Mouse (Mus musculus): ENCODE measurements around the gene Slc25a19. TPM values are rescaled to one million over a fixed set of nuclear protein-coding genes. Genes with fewer than 3 reads are reported as not detected.

Slc25a19 gene
- total RNA-seq, 2 experiments from 2014 or later = 56.8 to 60.1 TPM

Other genes starting within 250 kb of the Slc25a19 start
- 10 to 100 TPM; 20.6 to 23.1 TPM for gene Cdr2l, start 246.4 kb downstream of the Slc25a19 start, total RNA-seq (2021)
- 100 to 1,000 TPM; 115 to 119 TPM for gene Mrpl58, start 224.5 kb downstream of the Slc25a19 start, total RNA-seq (2021)
- 100 to 1,000 TPM; 417 to 474 TPM for gene Atp5h, start 208.3 kb downstream of the Slc25a19 start, total RNA-seq (2021)
- 10 to 100 TPM; 72.0 to 79.2 TPM for gene Kctd2, start 208.2 kb downstream of the Slc25a19 start, total RNA-seq (2021)
- gene Trim80, start 187.8 kb downstream of the Slc25a19 start, total RNA-seq (2021) = not detected
- gene Slc16a5, start 165.8 kb downstream of the Slc25a19 start, total RNA-seq (2021) = not detected
- gene Armc7, start 152.6 kb downstream of the Slc25a19 start, total RNA-seq (2021) = 10 to 100 TPM; 13.0 to 13.5 TPM
- 10 to 100 TPM; 61.0 to 69.8 TPM for gene Nt5c, start 136.4 kb downstream of the Slc25a19 start, total RNA-seq (2021)
- gene Jpt1, start 113.9 kb downstream of the Slc25a19 start, total RNA-seq (2021) = 100 to 1,000 TPM; 143 to 159 TPM
- gene Sumo2, start 92.0 kb downstream of the Slc25a19 start, total RNA-seq (2021) = 100 to 1,000 TPM; 291 to 294 TPM
- 10 to 100 TPM; 41.6 to 49.9 TPM for gene Nup85, start 63.9 kb downstream of the Slc25a19 start, total RNA-seq (2021)
- 10 to 100 TPM; 49.8 to 57.9 TPM for gene Mrps7, start 24.4 kb downstream of the Slc25a19 start, total RNA-seq (2021)
- 10 to 100 TPM; 70.2 to 74.3 TPM for gene Gga3, start 24.2 kb downstream of the Slc25a19 start, total RNA-seq (2021)
- 10 to 100 TPM; 15.1 to 18.1 TPM for gene Mif4gd, start 15.3 kb downstream of the Slc25a19 start, total RNA-seq (2021)
- 100 to 1,000 TPM; 175 to 190 TPM for gene Grb2, start 80.3 kb upstream of the Slc25a19 start, total RNA-seq (2021)
- gene Tmem94, start 137.1 kb upstream of the Slc25a19 start, total RNA-seq (2021) = 10 to 100 TPM; 54.9 to 69.9 TPM
- gene Caskin2, start 185.3 kb upstream of the Slc25a19 start, total RNA-seq (2021) = 10 to 100 TPM; 19.1 to 19.9 TPM
- 10 to 100 TPM; 10.6 to 16.0 TPM for gene Tsen54, start 186.4 kb upstream of the Slc25a19 start, total RNA-seq (2021)
- gene Llgl2, start 195.8 kb upstream of the Slc25a19 start, total RNA-seq (2021) = 1 to 10 TPM; 2.6 to 3.9 TPM
- under 1 TPM; 0.34 to 0.52 TPM for gene Myo15b, start 230.1 kb upstream of the Slc25a19 start, total RNA-seq (2021)